Mouse (Mus musculus) spleen, adult 2 months (tissue): ENCODE measurements around the gene Stub1. TPM values are rescaled to one million over a fixed set of nuclear protein-coding genes. Genes with fewer than 3 reads are reported as not detected.
A peak's percentile ranks its signal among the peaks of the same experiment; 100 is the strongest.

Experiments used
- DNase-seq, 2 experiments: peaks; one replicate each; pipeline versions ENCODE4 v3.0.0 to v3.0.0-alpha.2; 2012 to 2021; ENCODE audit warnings: low spot score in 2 of 2, low read depth in 1 of 2
- H3K27ac ChIP-seq: fragments of 200-500 bp; 2 replicates; pipeline ENCODE4 v1.5.1; 2012; ENCODE audit warnings: low read length, inconsistent platforms; ENCODE audit not compliant: insufficient read depth
- H3K27me3 ChIP-seq: fragments of 200-500 bp; 2 replicates; pipeline ENCODE4 v1.6.1; 2012; ENCODE audit warnings: mild to moderate bottlenecking, moderate library complexity, low read length, inconsistent platforms; ENCODE audit not compliant: control insufficient read depth, insufficient read depth
- H3K36me3 ChIP-seq: fragments of 200-500 bp; 2 replicates; pipeline ENCODE4 v1.6.1; 2012; ENCODE audit warnings: mild to moderate bottlenecking, low read length, inconsistent platforms; ENCODE audit not compliant: control insufficient read depth, insufficient read depth
- H3K4me1 ChIP-seq: fragments of 200-500 bp; 2 replicates; pipeline ENCODE4 v1.6.1; 2011; ENCODE audit warnings: inconsistent platforms; ENCODE audit not compliant: control insufficient read depth, insufficient read depth, insufficient read length
- H3K4me3 ChIP-seq: fragments of 200-500 bp; 2 replicates; pipeline ENCODE4 v1.5.1; 2011; ENCODE audit warnings: mild to moderate bottlenecking, inconsistent platforms; ENCODE audit not compliant: insufficient read depth, insufficient read length; ENCODE audit errors: extremely low read depth
- CTCF ChIP-seq: fragments of 200-500 bp; IDR thresholded peaks from 2 replicates; pipeline ENCODE4 v1.5.1; 2011; ENCODE audit warnings: mild to moderate bottlenecking, inconsistent platforms; ENCODE audit not compliant: insufficient read depth, insufficient read length, insufficient replicate concordance; ENCODE audit errors: extremely low read depth
- POLR2A ChIP-seq: fragments of 200-500 bp; IDR thresholded peaks from 2 replicates; pipeline ENCODE4 v1.6.1; 2011; ENCODE audit warnings: low read depth, low read length, inconsistent platforms
- WGBS: fragments of 180-500 bp; shearing (Covaris S2); methylation state at CpG from one replicate; pipeline ENCODE4 v1.1.7; 2018; 5-methylcytosine and 5-hydroxymethylcytosine counted together
- polyA plus RNA-seq: library from polyadenylated mRNA; depleted of rRNA; stranded (reverse); fragments of >200 nt; gene quantifications from 2 replicates; pipeline ENCODE4 v1.2.3, GENCODE M21; 2012; rRNA removed

Stub1 gene
- 85.4 and 104 TPM in 2 replicates for polyA plus RNA-seq

DNA sequence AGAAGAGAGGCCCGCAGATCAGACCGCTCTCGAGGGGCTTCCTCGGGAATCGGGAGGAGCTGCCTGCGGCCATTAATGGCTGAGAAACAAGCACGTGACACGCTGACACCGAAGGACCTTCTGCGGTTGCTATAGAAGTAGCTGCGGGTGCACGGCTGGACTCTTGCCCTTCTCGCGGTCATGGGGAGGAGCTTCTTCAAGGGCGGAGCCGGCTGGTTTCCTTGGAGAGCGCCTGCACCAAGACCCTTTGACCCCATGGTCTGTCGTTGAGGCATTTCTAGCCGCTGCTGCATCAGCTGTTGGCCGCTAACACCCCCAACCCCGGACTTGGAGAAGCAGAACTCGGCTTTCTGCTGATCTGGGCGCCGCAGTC lies at the start of gene Stub1:
Stub1 (minus strand) TSS at position 114 of the 373 bp plus-strand sequence.
- Histone ChIP-seq H3K4me1 (peaks cover 27% of the 10 kb centered on the region), H3K27me3 (no peaks in the 10 kb centered on the region)

DNA sequence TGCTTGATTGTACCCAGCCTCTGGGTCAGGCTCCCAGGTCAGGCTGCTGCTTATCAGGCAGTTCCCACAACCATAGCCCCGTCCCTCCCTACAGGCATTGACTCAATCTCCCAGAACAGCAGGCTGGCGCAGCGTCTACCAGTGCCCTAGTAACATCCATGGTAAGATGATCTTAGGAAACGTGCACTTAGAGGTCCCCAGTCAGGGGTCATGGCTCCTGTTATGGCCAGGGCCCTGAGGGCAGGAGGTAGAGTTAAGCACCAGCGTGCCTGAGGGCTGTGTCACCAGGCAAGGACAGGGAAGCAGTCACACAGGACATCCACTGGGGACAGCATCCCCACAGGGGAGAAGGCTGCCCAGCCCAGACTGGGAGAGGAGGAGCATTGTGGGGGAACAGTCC lies 49.1 kb upstream of the Stub1 start:
- H3K4me3 ChIP-seq: no peak overlapping the region
- no peaks in the 10 kb centered on the region for H3K4me1 ChIP-seq
- WGBS: 77% methylated on average over 5 of the region's 5 CpGs
- no peak overlapping the region for H3K27ac ChIP-seq
- peaks cover 21% of the 10 kb centered on the region for H3K36me3 ChIP-seq
- DNase-seq: no peak
- no peak for TF ChIP-seq POLR2A
- TF ChIP-seq CTCF: no peak
- H3K27me3 ChIP-seq: no peaks in the 10 kb centered on the region

More for the DNA sequence above, at the start of gene Stub1:
- DNase-seq: peak in 1 of 2 experiments; percentile 65
- TF ChIP-seq POLR2A: no peak
- TF ChIP-seq CTCF: no peak
- WGBS: under 1% methylated on average over 24 of the region's 24 CpGs
- peak within 1 kb of the TSS; percentile 90 for H3K4me3 ChIP-seq
- H3K27ac ChIP-seq: peak within 1 kb of the TSS; percentile 86
- peaks cover 12% of the 10 kb centered on the region for H3K36me3 ChIP-seq

DNA sequence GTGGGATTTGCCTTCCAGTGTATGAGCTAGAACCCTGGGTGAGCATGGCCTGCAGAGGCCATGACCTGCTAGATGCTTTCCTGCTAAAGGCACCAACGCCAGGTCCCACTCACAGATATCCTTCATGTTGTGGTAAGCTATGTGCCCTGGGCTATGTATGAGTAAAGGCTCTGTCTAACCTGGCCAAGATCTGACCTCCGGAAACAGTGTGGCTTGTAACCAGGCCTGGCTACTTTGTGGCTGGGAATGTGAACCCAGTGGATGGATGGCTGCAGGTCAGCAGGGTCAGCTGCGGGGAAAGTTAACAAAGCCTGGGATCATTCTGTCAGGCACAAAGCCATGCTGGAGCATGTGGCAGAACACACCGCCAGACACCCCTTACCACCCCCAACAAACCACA lies 48.5 kb upstream of the Stub1 start:
- DNase-seq: no peak
- TF ChIP-seq CTCF: no peak
- TF ChIP-seq POLR2A: no peak
- Histone ChIP-seq H3K4me3 (no peak overlapping the region), H3K36me3 (peaks cover 21% of the 10 kb centered on the region), H3K27ac (no peak overlapping the region), H3K4me1 (no peaks in the 10 kb centered on the region; the same call in 1 of the 2 replicates), H3K27me3 (no peaks in the 10 kb centered on the region)
- WGBS: 90% methylated on average over 4 of the region's 4 CpGs

DNA sequence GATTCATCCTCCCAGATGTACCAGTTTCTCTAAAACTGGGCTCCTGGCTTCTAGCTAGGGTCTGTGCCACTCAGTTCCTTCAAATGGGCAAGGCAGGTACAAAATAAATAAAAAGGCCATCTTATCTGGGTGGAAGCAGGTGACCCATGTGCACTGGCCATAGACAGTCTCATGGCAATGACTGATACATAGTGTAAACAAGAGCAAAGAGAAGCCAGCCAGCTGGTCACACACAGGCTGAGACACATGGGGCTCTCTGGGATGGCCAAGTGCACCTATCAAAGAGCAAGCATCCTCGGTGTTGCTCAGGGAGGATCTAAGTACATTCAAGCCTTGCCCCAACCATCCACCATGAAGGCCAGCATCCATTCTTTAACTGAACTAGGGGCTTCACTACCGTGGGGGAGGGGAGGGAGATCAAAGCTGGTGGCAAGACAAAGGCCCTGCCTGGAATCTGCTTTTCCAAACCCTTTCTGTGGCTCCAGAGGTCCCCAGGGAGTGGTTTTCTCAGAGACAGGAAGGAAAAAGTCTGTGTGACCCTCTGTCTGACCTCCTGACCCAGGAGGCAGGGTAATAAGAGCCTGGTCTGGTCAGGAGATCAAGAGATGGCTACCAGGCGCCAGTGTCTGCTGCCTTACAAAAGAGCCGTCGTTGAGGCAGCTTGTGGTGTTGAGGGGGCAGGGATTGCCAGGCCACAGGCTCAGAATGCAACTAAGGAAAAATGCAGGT lies 47.9 kb upstream of the Stub1 start:
- DNase-seq: no peak
- H3K27ac ChIP-seq: no peak overlapping the region
- H3K4me3 ChIP-seq: no peak overlapping the region
- TF ChIP-seq CTCF (no peak), POLR2A (no peak)
- no peaks in the 10 kb centered on the region; the same call in 1 of the 2 replicates for H3K4me1 ChIP-seq
- 75% methylated on average over 5 of the region's 5 CpGs for WGBS
- H3K27me3 ChIP-seq: no peaks in the 10 kb centered on the region
- H3K36me3 ChIP-seq: peaks cover 21% of the 10 kb centered on the region

DNA sequence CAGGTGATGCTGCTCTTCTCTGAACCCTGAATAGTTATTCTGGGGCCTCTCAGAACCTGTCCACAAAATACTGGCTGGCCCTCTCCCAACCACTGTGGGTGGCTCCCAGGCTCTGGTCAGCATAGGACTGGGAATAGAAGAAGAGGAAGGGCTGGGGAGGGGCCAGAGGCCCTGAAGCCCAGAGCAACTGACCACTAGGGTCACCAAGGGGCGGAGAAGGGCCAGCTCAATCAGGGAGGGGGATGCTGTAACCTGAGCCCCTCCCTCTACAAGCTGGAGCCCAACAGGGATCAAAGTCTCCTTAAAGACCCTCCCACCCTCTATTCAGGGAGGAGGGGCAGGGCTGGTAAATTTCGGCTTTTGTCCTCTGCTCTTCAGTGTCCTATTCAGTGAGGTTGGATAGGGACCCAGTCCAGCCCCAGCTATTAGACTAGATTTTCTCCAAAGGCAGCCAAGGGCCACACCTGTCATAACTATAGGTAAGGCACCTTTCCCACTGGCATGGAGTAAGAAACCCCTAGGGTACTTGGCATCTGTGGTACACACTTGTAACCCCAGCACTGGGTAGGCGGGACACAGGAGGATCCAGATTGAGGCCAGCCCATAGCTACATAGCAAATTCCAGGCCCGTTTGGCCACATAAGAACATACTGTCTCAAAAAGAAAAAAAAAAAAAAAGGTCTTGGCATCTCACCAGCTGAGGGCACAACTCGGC lies 47.1 kb upstream of the Stub1 start, which contains the start of gene Wfikkn1:
Wfikkn1 (minus strand) TSS at position 663 of the 715 bp plus-strand sequence.
- DNase-seq: no peak
- peaks cover 21% of the 10 kb centered on the region for H3K36me3 ChIP-seq
- no peaks in the 10 kb centered on the region for H3K27me3 ChIP-seq
- H3K4me3 ChIP-seq: no peak within 1 kb of the TSS
- no peaks in the 10 kb centered on the region; the same call in 1 of the 2 replicates for H3K4me1 ChIP-seq
- TF ChIP-seq CTCF (no peak), POLR2A (no peak)
- 77% methylated on average over 5 of the region's 5 CpGs for WGBS
- no peak within 1 kb of the TSS for H3K27ac ChIP-seq

DNA sequence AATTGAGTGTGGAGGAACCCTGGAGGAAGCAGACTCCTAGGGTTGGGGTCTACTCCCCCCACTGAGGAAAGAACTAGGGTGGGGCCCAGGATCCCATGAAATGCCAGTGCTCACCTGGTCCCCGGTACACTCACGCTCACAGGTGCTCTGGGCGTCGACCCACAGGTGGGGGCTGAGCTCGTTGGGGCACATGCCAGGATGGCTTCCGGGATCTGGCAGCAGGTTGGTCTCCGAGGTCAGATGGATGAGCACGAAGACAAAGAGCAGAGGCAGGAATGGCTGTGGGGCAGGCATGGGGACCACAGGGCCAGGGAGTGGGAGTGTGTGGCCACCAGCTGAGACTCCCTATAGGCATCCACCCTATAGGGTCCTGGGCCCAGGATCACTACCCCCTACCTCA lies 46.5 kb upstream of the Stub1 start:
- Histone ChIP-seq H3K4me1 (no peaks in the 10 kb centered on the region; the same call in 1 of the 2 replicates), H3K27me3 (no peaks in the 10 kb centered on the region), H3K27ac (no peak overlapping the region), H3K4me3 (no peak overlapping the region), H3K36me3 (peaks cover 18% of the 10 kb centered on the region)
- TF ChIP-seq POLR2A (no peak), CTCF (no peak)
- 94% methylated on average over 8 of the region's 8 CpGs for WGBS
- no peak for DNase-seq
